In genomic region chr11:84868786-84869259, GRCm38 (mm10) we compare ENCODE assay signal across 7 mouse cellular contexts. TPM values are rescaled to one million over a fixed set of nuclear protein-coding genes. Genes with fewer than 3 reads are reported as not detected.
A peak's percentile ranks its signal among the peaks of the same experiment; 100 is the strongest.
DNase-seq lines count a peak whose midpoint lies in the region; ATAC-seq and TF ChIP-seq lines count a peak whose summit lies in the region.

No protein-coding gene starts in this region.

- 2% methylated on average over 7 of the region's 7 CpGs for WGBS in spleen, adult 2 months
- 17% methylated on average over 7 of the region's 7 CpGs for WGBS in limb, embryonic 14.5 days
- WGBS in stomach, postnatal 0 days = 6% methylated on average over 7 of the region's 7 CpGs

- H3K9me3 ChIP-seq in limb, embryonic 14.5 days (ENCODE audit: control insufficient read depth, low read length) = no peaks in the 10 kb centered on the region
- H3K9me3 ChIP-seq in stomach, postnatal 0 days (ENCODE audit: control insufficient read depth, low read length) = no peaks in the 10 kb centered on the region

- H3K4me2 ChIP-seq in limb, embryonic 14.5 days (replicated peaks; ENCODE audit: low read depth, low read length, severe bottlenecking) = peak overlapping the region; percentile 69
- H3K4me2 ChIP-seq in stomach, postnatal 0 days (replicated peaks; ENCODE audit: low read depth) = peak overlapping the region; percentile 88

- peak overlapping the region; percentile 73 for H3K9ac ChIP-seq in limb, embryonic 14.5 days (ENCODE audit: low read depth, low read length, severe bottlenecking)
- H3K9ac ChIP-seq in stomach, postnatal 0 days (ENCODE audit: low read length) = peak overlapping the region; percentile 97

- peak in 1 of 2 experiments; percentile 5 for DNase-seq in spleen, adult 2 months (ENCODE audit: low read depth in 1 of 2, low spot score in 2 of 2)
- no peak for DNase-seq in spleen, adult 12 weeks (ENCODE audit: low spot score)
- DNase-seq in limb, embryonic 14.5 days (ENCODE audit: low spot score) = no peak
- DNase-seq in stomach, postnatal 0 days (ENCODE audit: low spot score) = no peak
- no peak for DNase-seq in gastrocnemius, postnatal 4 days (ENCODE audit: low spot score in 2 of 2)
- DNase-seq in layer of hippocampus, adult 8-10 months (ENCODE audit: low spot score in 2 of 2) = no peak

- no peak for TF ChIP-seq EP300 in stomach, postnatal 0 days (optimal IDR thresholded peaks at IDR 0.05)

- no peaks in the 10 kb centered on the region for H3K27me3 ChIP-seq in spleen, adult 2 months (ENCODE audit: control insufficient read depth, insufficient read depth, low read length)
- no peaks in the 10 kb centered on the region for H3K27me3 ChIP-seq in limb, embryonic 14.5 days (ENCODE audit: control insufficient read depth, insufficient read depth, low read length)
- H3K27me3 ChIP-seq in stomach, postnatal 0 days (ENCODE audit: control insufficient read depth, insufficient read depth, low read length) = no peaks in the 10 kb centered on the region

- no peak for TF ChIP-seq CTCF in spleen, adult 2 months (IDR thresholded peaks at IDR 0.05; ENCODE audit: extremely low read depth, insufficient read depth, insufficient read length, insufficient replicate concordance)
- no peak for TF ChIP-seq CTCF in embryonic fibroblast, embryonic 13.5 days (IDR thresholded peaks at IDR 0.05; ENCODE audit: borderline replicate concordance, insufficient read depth, low read length)
- no peak for TF ChIP-seq CTCF in stomach, postnatal 0 days (IDR thresholded peaks at IDR 0.05; ENCODE audit: low read depth)

- peaks cover 7% of the 10 kb centered on the region; the same call in 1 of the 2 replicates for H3K4me1 ChIP-seq in spleen, adult 2 months (ENCODE audit: control insufficient read depth, insufficient read depth, insufficient read length)
- peaks cover 5% of the 10 kb centered on the region for H3K4me1 ChIP-seq in embryonic fibroblast, embryonic 13.5 days (ENCODE audit: control insufficient read depth, insufficient read depth, low read length)
- H3K4me1 ChIP-seq in limb, embryonic 14.5 days (ENCODE audit: control insufficient read depth, insufficient read depth, low read length) = peaks cover 13% of the 10 kb centered on the region
- no peaks in the 10 kb centered on the region for H3K4me1 ChIP-seq in stomach, postnatal 0 days (replicated peaks; ENCODE audit: control insufficient read depth, insufficient read depth)

- H3K4me3 ChIP-seq in spleen, adult 2 months (ENCODE audit: extremely low read depth, insufficient read depth, insufficient read length) = peak overlapping the region; percentile 81
- peak overlapping the region; percentile 99 for H3K4me3 ChIP-seq in embryonic fibroblast, embryonic 13.5 days (ENCODE audit: insufficient read depth, low read length)
- H3K4me3 ChIP-seq in limb, embryonic 14.5 days (replicated peaks; ENCODE audit: low read length) = peak overlapping the region; percentile 90
- H3K4me3 ChIP-seq in stomach, postnatal 0 days (ENCODE audit: low read depth, low read length) = peak overlapping the region; percentile 91

- no peak for ATAC-seq in limb, embryonic 14.5 days (ENCODE audit: low FRiP score, low read depth)
- no peak for ATAC-seq in stomach, postnatal 0 days (ENCODE audit: low FRiP score, low TSS enrichment)

- peak overlapping the region; percentile 95 for H3K27ac ChIP-seq in spleen, adult 2 months (ENCODE audit: insufficient read depth, low read length)
- peak overlapping the region; percentile 86 for H3K27ac ChIP-seq in embryonic fibroblast, embryonic 13.5 days (ENCODE audit: insufficient read depth, low read length)
- H3K27ac ChIP-seq in limb, embryonic 14.5 days (replicated peaks; ENCODE audit: low read depth, low read length) = no peak overlapping the region
- H3K27ac ChIP-seq in stomach, postnatal 0 days (replicated peaks) = peak overlapping the region; percentile 98

- peaks cover 3% of the 10 kb centered on the region for H3K36me3 ChIP-seq in spleen, adult 2 months (ENCODE audit: control insufficient read depth, insufficient read depth, low read length)
- H3K36me3 ChIP-seq in limb, embryonic 14.5 days (ENCODE audit: control insufficient read depth, insufficient read depth, low read length) = 0 out of 2 replicates have a peak, but pooled peaks cover 2% of the 10 kb centered on the region
- no peaks in the 10 kb centered on the region for H3K36me3 ChIP-seq in stomach, postnatal 0 days (ENCODE audit: control insufficient read depth, insufficient read depth, low read length)

- TF ChIP-seq POLR2A in spleen, adult 2 months (IDR thresholded peaks at IDR 0.05; ENCODE audit: low read depth, low read length) = no peak
- no peak for TF ChIP-seq POLR2A in embryonic fibroblast, embryonic 13.5 days (IDR thresholded peaks at IDR 0.05; ENCODE audit: low read depth, low read length)
- no peak for TF ChIP-seq POLR2A in limb, embryonic 14.5 days (IDR thresholded peaks at IDR 0.05; ENCODE audit: borderline replicate concordance, extremely low read depth, insufficient read depth, insufficient read length)

RNA-seq across cellular contexts. Expression of gene Ggnbp2, which starts 1.8 kb away (rescaled TPM):
- 25.4 and 34.1 TPM in 2 replicates for polyA plus RNA-seq in spleen, adult 2 months (2012; rRNA removed)
- 87.3 and 105 TPM in 2 replicates for polyA plus RNA-seq in embryonic fibroblast, embryonic 13.5 days (2011; ENCODE audit: insufficient read length, low read depth, missing spikeins)
- 86.7 and 105 TPM in 2 replicates for polyA plus RNA-seq in limb, embryonic 14.5 days (2012; rRNA removed)
- polyA plus RNA-seq in limb, embryonic 14.5 days (2014; fragmentation: Nextera tagmentation; extraction: Ambion mirVana) = 67.3 and 69.9 TPM in 2 replicates
- 40.6 and 44.5 TPM in 2 replicates for polyA plus RNA-seq in stomach, postnatal 0 days (2015; fragmentation: Nextera tagmentation; extraction: Ambion mirVana)
- 10 to 100 TPM; 57.5 to 63.0 TPM for total RNA-seq in gastrocnemius, postnatal 4 days (2021)
- total RNA-seq in layer of hippocampus, adult 8-10 months (2022) = 100 to 1,000 TPM in 1 of 4 experiments, 10 to 100 TPM in 3; 91.1 to 104 (median 95.4) TPM

RNA-seq across cellular contexts. Expression of gene Myo19, which starts 11.1 kb away (rescaled TPM):
- 5.3 and 5.5 TPM in 2 replicates for polyA plus RNA-seq in spleen, adult 2 months (2012; rRNA removed)
- polyA plus RNA-seq in embryonic fibroblast, embryonic 13.5 days (2011; ENCODE audit: insufficient read length, low read depth, missing spikeins) = 14.5 and 15.3 TPM in 2 replicates
- 29.2 and 36.3 TPM in 2 replicates for polyA plus RNA-seq in limb, embryonic 14.5 days (2012; rRNA removed)
- 11.0 and 11.3 TPM in 2 replicates for polyA plus RNA-seq in limb, embryonic 14.5 days (2014; fragmentation: Nextera tagmentation; extraction: Ambion mirVana)
- polyA plus RNA-seq in stomach, postnatal 0 days (2015; fragmentation: Nextera tagmentation; extraction: Ambion mirVana) = 5.7 and 7.3 TPM in 2 replicates
- 1 to 10 TPM; 7.7 to 7.8 TPM for total RNA-seq in gastrocnemius, postnatal 4 days (2021)
- total RNA-seq in layer of hippocampus, adult 8-10 months (2022) = 10 to 100 TPM in 1 of 4 experiments, 1 to 10 TPM in 3; 8.5 to 14.4 (median 9.0) TPM

RNA-seq across cellular contexts. Expression of gene Pigw, which starts 11.3 kb away (rescaled TPM):
- polyA plus RNA-seq in spleen, adult 2 months (2012; rRNA removed) = 2.2 and 2.4 TPM in 2 replicates
- 5.4 and 8.4 TPM in 2 replicates for polyA plus RNA-seq in embryonic fibroblast, embryonic 13.5 days (2011; ENCODE audit: insufficient read length, low read depth, missing spikeins)
- 4.9 and 5.8 TPM in 2 replicates for polyA plus RNA-seq in limb, embryonic 14.5 days (2012; rRNA removed)
- polyA plus RNA-seq in limb, embryonic 14.5 days (2014; fragmentation: Nextera tagmentation; extraction: Ambion mirVana) = 2.4 and 3.6 TPM in 2 replicates
- 1.8 and 2.4 TPM in 2 replicates for polyA plus RNA-seq in stomach, postnatal 0 days (2015; fragmentation: Nextera tagmentation; extraction: Ambion mirVana)
- total RNA-seq in gastrocnemius, postnatal 4 days (2021) = 1 to 10 TPM; 5.6 to 6.4 TPM
- total RNA-seq in layer of hippocampus, adult 8-10 months (2022) = 1 to 10 TPM; 6.9 to 7.8 (median 7.6) TPM

RNA-seq across cellular contexts. Expression of gene Dhrs11, which starts 40.0 kb away (rescaled TPM):
- 88.9 and 126 TPM in 2 replicates for polyA plus RNA-seq in spleen, adult 2 months (2012; rRNA removed)
- 9.7 and 14.1 TPM in 2 replicates for polyA plus RNA-seq in embryonic fibroblast, embryonic 13.5 days (2011; ENCODE audit: insufficient read length, low read depth, missing spikeins)
- 22.6 and 29.7 TPM in 2 replicates for polyA plus RNA-seq in limb, embryonic 14.5 days (2012; rRNA removed)
- 11.5 and 16.2 TPM in 2 replicates for polyA plus RNA-seq in limb, embryonic 14.5 days (2014; fragmentation: Nextera tagmentation; extraction: Ambion mirVana)
- 10.7 and 12.3 TPM in 2 replicates for polyA plus RNA-seq in stomach, postnatal 0 days (2015; fragmentation: Nextera tagmentation; extraction: Ambion mirVana)
- total RNA-seq in gastrocnemius, postnatal 4 days (2021) = 10 to 100 TPM; 13.7 to 16.9 TPM
- 1 to 10 TPM; 5.6 to 8.5 (median 6.5) TPM for total RNA-seq in layer of hippocampus, adult 8-10 months (2022)

RNA-seq across cellular contexts. Expression of gene Znhit3, which starts 47.3 kb away (rescaled TPM):
- 5.4 and 5.6 TPM in 2 replicates for polyA plus RNA-seq in spleen, adult 2 months (2012; rRNA removed)
- polyA plus RNA-seq in embryonic fibroblast, embryonic 13.5 days (2011; ENCODE audit: insufficient read length, low read depth, missing spikeins) = 20.2 and 24.6 TPM in 2 replicates
- 35.0 and 37.2 TPM in 2 replicates for polyA plus RNA-seq in limb, embryonic 14.5 days (2012; rRNA removed)
- 55.1 and 60.7 TPM in 2 replicates for polyA plus RNA-seq in limb, embryonic 14.5 days (2014; fragmentation: Nextera tagmentation; extraction: Ambion mirVana)
- 27.9 and 28.6 TPM in 2 replicates for polyA plus RNA-seq in stomach, postnatal 0 days (2015; fragmentation: Nextera tagmentation; extraction: Ambion mirVana)
- 10 to 100 TPM; 12.2 to 14.7 TPM for total RNA-seq in gastrocnemius, postnatal 4 days (2021)
- total RNA-seq in layer of hippocampus, adult 8-10 months (2022) = 10 to 100 TPM; 26.9 to 34.3 (median 31.1) TPM
